Mouse (Mus musculus) liver, embryonic 16.5 days (tissue): ENCODE data around the gene Srprb. TPM values are rescaled to one million over a fixed set of nuclear protein-coding genes. Genes with fewer than 3 reads are reported as not detected.
A peak's percentile ranks its signal among the peaks of the same experiment; 100 is the strongest.

Experiments used
- ATAC-seq: fragments of 200-750 bp; cut with Nextera tagmentation; 2 replicates; pipeline ENCODE4 v1.8.0; 2017; ENCODE audit warnings: low read depth, mild to moderate bottlenecking, moderate number of reproducible peaks, moderate library complexity
- H3K27ac ChIP-seq: fragments of 300-500 bp; sonication (generic); 2 replicates; pipeline ENCODE4 v1.5.1; 2014; ENCODE audit warnings: mild to moderate bottlenecking, low read length
- H3K27me3 ChIP-seq: fragments of 300-500 bp; sonication (generic); 2 replicates; pipeline ENCODE4 v1.6.1; 2014; ENCODE audit warnings: low read depth, low read length, mixed read lengths; ENCODE audit not compliant: control insufficient read depth, insufficient read depth
- H3K36me3 ChIP-seq: fragments of 300-500 bp; sonication (generic); 2 replicates; pipeline ENCODE4 v1.6.1; 2014; ENCODE audit warnings: mild to moderate bottlenecking; ENCODE audit not compliant: control insufficient read depth, insufficient read depth
- H3K4me1 ChIP-seq: fragments of 300-500 bp; sonication (generic); 2 replicates; pipeline ENCODE4 v1.6.1; 2014; ENCODE audit warnings: low read depth, low read length, mixed read lengths; ENCODE audit not compliant: control insufficient read depth
- H3K4me2 ChIP-seq: fragments of 300-500 bp; sonication (generic); 2 replicates; pipeline ENCODE4 v1.6.1; 2014; ENCODE audit warnings: low read depth, low read length, mixed read lengths
- H3K4me3 ChIP-seq: fragments of 300-500 bp; sonication (generic); 2 replicates; pipeline ENCODE4 v1.5.1; 2014; ENCODE audit warnings: low read depth, mild to moderate bottlenecking, low read length
- H3K9ac ChIP-seq: fragments of 300-500 bp; sonication (generic); 2 replicates; pipeline ENCODE4 v1.6.1; 2014; ENCODE audit warnings: low read depth, low read length
- H3K9me3 ChIP-seq: fragments of 300-500 bp; sonication (generic); replicated peaks from 2 replicates; pipeline ENCODE4 v1.6.1; 2016; ENCODE audit warnings: low read length; ENCODE audit not compliant: control insufficient read depth
- WGBS: fragments of 180-500 bp; shearing (Covaris S2); extraction: QIAGEN DNeasy Blood & Tissue Kit; methylation state at CpG from one replicate; pipeline ENCODE4 v1.1.7; 2014; ENCODE audit not compliant: insufficient replicate concordance; 5-methylcytosine and 5-hydroxymethylcytosine counted together
- polyA plus RNA-seq: library from polyadenylated mRNA; unstranded; fragments of >200 nt; fragmentation: Nextera tagmentation; extraction: Ambion mirVana; gene quantifications from 2 replicates; pipeline ENCODE4 v1.2.1, GENCODE M21; 2015

Gene Srprb
- polyA plus RNA-seq, 1 experiment from 2014 or later: 16.9 TPM

- H3K36me3 ChIP-seq: no peaks in the 10 kb centered on the region
- H3K4me3 ChIP-seq: no peak overlapping the region
- no peak for ATAC-seq
- 31% methylated on average over 7 of the region's 7 CpGs for WGBS
- H3K4me2 ChIP-seq: no peak overlapping the region
- H3K9me3 ChIP-seq: no peaks in the 10 kb centered on the region
- no peaks in the 10 kb centered on the region for H3K27me3 ChIP-seq
- peaks cover 12% of the 10 kb centered on the region for H3K4me1 ChIP-seq
- H3K9ac ChIP-seq: no peak overlapping the region
- peak overlapping the region; percentile 26; the same call in 1 of the 2 replicates for H3K27ac ChIP-seq
Observed at GRCm38 (mm10) chr9:103233006-103233395, 31.1 kb upstream of the Srprb start.

GRCm38 (mm10) chr9:103232232-103233005 lies 30.5 kb upstream of the Srprb start:
- no peaks in the 10 kb centered on the region for H3K36me3 ChIP-seq
- no peaks in the 10 kb centered on the region for H3K9me3 ChIP-seq
- 52% methylated on average over 7 of the region's 7 CpGs for WGBS
- H3K27me3 ChIP-seq: no peaks in the 10 kb centered on the region
- peak overlapping the region; percentile 26; the same call in 1 of the 2 replicates for H3K27ac ChIP-seq
- no peak overlapping the region for H3K4me2 ChIP-seq
- no peak for ATAC-seq
- H3K4me3 ChIP-seq: no peak overlapping the region
- peaks cover 12% of the 10 kb centered on the region for H3K4me1 ChIP-seq
- no peak overlapping the region for H3K9ac ChIP-seq

DNA sequence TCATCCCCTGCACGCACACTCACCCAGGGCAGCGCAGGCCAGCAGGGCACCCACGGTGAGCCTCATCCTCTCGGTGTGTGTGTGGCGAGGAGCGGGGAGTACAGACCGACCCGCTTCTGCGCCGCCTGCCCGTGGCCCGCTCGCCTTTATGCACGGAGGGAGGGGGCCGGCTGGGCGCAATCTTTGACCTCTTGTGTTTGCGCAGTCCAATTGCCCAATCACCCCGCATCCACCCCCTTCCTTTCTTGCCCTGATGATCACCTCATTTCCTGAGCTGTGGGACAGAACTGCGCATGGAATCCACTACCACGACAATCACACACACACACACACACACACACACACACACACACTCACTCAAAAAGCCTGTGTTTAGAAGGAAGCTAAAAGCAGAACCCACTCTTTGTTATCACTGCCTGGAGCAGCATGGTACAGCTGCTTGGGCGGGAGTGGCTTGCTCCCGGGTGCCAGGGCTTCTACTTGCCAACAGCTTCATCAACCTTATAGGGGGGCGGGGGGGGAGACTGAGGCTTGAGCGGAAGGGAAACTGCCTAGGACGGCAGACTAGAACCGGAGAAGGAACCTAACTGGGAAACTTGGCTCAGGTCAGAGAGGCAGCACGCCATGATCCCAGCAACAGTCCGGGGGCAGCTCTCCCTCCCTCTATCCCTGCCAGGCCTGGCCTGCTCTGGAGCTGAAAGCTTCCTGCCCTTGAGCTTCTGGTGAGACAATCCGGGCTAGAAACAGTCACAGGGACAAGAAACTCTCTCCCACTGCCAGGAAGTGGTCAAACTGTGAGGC lies 28.4 kb upstream of the Srprb start, which contains the start of the genes Gm20425 and Trf:
TSS of gene Gm20425 (minus strand) at position 157 of the 801 bp plus-strand sequence.
TSS of gene Trf (minus strand) at position 294 of the 801 bp plus-strand sequence.
- Histone ChIP-seq H3K36me3 (no peaks in the 10 kb centered on the region), H3K4me3 (peak within 1 kb of the TSS; percentile 47), H3K27me3 (no peaks in the 10 kb centered on the region), H3K9ac (peak within 1 kb of the TSS; percentile 43), H3K27ac (peak within 1 kb of the TSS; percentile 81), H3K9me3 (no peaks in the 10 kb centered on the region), H3K4me2 (peak within 1 kb of the TSS; percentile 49), H3K4me1 (peaks cover 12% of the 10 kb centered on the region)
- ATAC-seq: peak; percentile 72
- 8% methylated on average over 29 of the region's 29 CpGs for WGBS

- Histone ChIP-seq H3K36me3 (no peaks in the 10 kb centered on the region), H3K9me3 (no peaks in the 10 kb centered on the region), H3K4me3 (peak overlapping the region; percentile 47), H3K27me3 (no peaks in the 10 kb centered on the region), H3K4me2 (peak overlapping the region; percentile 49), H3K9ac (peak overlapping the region; percentile 43), H3K4me1 (peaks cover 12% of the 10 kb centered on the region), H3K27ac (peak overlapping the region; percentile 67)
- ATAC-seq: no peak
- 58% methylated on average over 15 of the region's 15 CpGs for WGBS
Observed at GRCm38 (mm10) chr9:103229037-103229867, 27.3 kb upstream of the Srprb start.

DNA sequence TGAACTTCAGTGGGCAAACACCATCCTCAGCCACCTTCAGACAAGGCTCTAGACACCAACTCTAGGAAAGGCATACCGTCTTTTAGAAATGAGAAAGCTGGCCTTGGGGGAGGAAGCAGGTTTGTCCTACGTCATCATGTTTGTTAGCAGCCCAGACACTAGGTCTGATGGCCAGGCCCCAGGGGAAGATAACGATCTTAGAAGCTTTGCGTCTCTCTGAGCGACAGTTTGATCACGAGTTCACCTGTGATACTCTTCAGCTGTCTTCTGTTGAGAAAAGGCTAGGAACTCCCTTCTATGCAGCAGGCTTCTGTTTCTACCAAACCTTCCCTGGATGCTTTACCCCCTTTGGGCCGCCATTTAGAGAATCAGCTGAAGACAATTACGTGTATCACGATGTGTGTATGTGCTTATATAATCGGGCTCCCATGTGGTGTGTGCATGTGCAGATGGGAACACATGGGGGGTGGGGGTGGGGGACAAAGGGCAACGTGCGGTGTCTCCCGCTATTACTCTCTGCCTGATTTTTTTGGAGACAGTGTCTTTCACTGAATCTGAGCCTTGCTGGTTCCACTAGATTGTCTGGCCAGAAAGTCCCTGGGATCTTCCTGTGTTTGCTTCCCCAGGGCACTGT lies 26.6 kb upstream of the Srprb start:
- Histone ChIP-seq H3K9me3 (no peaks in the 10 kb centered on the region), H3K4me3 (peak overlapping the region; percentile 47), H3K4me2 (peak overlapping the region; percentile 7), H3K27ac (peak overlapping the region; percentile 67), H3K27me3 (no peaks in the 10 kb centered on the region), H3K36me3 (no peaks in the 10 kb centered on the region), H3K9ac (no peak overlapping the region; the same call in 1 of the 2 replicates), H3K4me1 (peaks cover 8% of the 10 kb centered on the region)
- ATAC-seq: no peak
- WGBS: 54% methylated on average over 13 of the region's 13 CpGs

DNA sequence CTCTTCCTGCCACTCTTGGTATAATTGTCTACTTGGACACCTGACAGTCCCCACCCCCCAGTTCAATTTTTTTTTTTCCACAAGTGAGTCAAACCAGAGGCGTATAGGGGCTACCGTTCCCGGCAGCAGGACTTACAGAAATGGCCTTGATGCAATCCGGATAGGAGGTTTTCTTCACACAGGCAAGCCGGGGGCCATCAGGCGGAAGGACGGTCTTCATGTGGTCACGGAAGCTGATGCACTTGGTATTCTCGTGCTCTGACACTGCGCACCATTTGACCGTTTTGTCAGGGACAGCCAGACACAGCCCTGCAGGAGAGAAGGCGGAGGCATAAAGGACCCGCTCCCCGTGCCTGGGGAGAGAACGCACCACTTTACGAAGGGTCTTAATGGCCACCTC lies 25.8 kb upstream of the Srprb start:
- H3K4me2 ChIP-seq: no peak overlapping the region
- H3K4me3 ChIP-seq: peak overlapping the region; percentile 47
- H3K27me3 ChIP-seq: no peaks in the 10 kb centered on the region
- no peak for ATAC-seq
- WGBS: 75% methylated on average over 16 of the region's 16 CpGs
- H3K9ac ChIP-seq: no peak overlapping the region; the same call in 1 of the 2 replicates
- peaks cover 8% of the 10 kb centered on the region for H3K4me1 ChIP-seq
- H3K27ac ChIP-seq: peak overlapping the region; percentile 67
- no peaks in the 10 kb centered on the region for H3K9me3 ChIP-seq
- no peaks in the 10 kb centered on the region for H3K36me3 ChIP-seq

DNA sequence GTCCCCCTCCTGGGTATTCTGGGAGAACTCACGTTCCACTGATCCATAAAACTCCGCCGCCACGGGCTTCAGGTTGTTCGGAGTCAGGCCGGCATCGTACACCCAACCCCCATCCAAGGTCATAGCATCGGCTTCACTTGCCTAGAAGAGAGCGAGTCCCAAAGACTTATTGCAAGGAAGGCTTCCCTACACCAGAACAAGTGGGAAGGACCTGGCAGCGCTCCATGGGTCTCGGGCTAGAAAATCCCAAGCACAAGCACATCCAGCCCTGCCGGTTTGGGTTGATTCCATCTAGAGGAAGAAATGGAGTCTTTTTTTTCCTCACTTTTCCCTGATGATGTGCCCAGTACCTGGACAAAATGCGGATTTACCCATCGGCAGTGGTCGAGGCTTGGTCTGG lies 24.9 kb upstream of the Srprb start:
- Histone ChIP-seq H3K27me3 (no peaks in the 10 kb centered on the region), H3K4me1 (peaks cover 6% of the 10 kb centered on the region), H3K4me2 (no peak overlapping the region), H3K4me3 (peak overlapping the region; percentile 16; the same call in 1 of the 2 replicates), H3K9ac (no peak overlapping the region), H3K36me3 (no peaks in the 10 kb centered on the region), H3K27ac (peak overlapping the region; percentile 34; the same call in 1 of the 2 replicates), H3K9me3 (no peaks in the 10 kb centered on the region)
- WGBS: 77% methylated on average over 15 of the region's 15 CpGs
- no peak for ATAC-seq

GRCm38 (mm10) chr9:103225464-103225863 lies 23.5 kb upstream of the Srprb start:
- Histone ChIP-seq H3K27ac (no peak overlapping the region), H3K27me3 (no peaks in the 10 kb centered on the region), H3K4me2 (no peak overlapping the region), H3K4me1 (no peaks in the 10 kb centered on the region; the same call in 1 of the 2 replicates), H3K9me3 (no peaks in the 10 kb centered on the region), H3K4me3 (no peak overlapping the region), H3K36me3 (no peaks in the 10 kb centered on the region), H3K9ac (no peak overlapping the region)
- ATAC-seq: 0 out of 2 replicates have a peak, but pooled peaks have one; percentile 3
- 40% methylated on average over 3 of the region's 3 CpGs for WGBS
